7 mouse cellular contexts compared by ENCODE assay signal in the genomic region with DNA sequence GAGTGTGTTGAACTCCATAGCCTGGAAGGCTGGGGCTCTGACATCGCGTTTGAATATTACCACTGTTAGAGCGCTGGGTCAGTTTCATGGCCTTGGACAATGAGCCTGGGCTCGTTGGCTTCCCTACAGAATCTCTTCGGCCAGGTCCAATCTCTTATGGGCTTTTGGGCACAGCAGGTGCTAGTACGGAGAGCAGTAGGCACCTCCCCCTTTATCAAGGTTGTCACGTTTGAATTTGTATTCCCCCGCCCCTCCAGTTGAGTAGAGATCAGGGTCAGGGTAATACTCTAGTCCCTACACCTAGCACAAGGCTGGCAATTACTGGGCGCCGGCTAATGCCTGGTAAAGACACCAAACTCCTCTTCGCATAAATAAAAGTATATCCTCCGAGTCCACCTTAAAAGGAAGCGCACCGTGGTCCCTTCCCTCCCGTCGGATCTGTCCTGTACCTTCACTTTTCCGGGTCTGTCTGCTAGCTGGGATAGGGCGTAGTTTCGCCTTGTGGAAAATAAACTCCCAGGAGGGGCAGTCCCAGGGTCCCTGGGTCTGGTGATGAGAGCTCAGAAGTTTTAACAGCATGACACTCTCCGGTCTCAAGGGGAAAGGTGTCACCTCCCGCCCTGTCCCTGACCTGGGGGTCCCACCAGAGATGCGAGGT. TPM values are rescaled to one million over a fixed set of nuclear protein-coding genes. Genes with fewer than 3 reads are reported as not detected.
DNase-seq lines count a peak whose midpoint lies in the region; ATAC-seq and TF ChIP-seq lines count a peak whose summit lies in the region.

No protein-coding gene starts in this region.

- WGBS in lung, embryonic 15.5 days: under 1% methylated on average over 22 of the region's 22 CpGs
- WGBS in embryonic facial prominence, embryonic 13.5 days: 1% methylated on average over 22 of the region's 22 CpGs
- WGBS in hindbrain, postnatal 0 days: under 1% methylated on average over 22 of the region's 22 CpGs
- 1% methylated on average over 22 of the region's 22 CpGs for WGBS in midbrain, postnatal 0 days

- peaks cover 34% of the 10 kb centered on the region for H3K27me3 ChIP-seq in lung, embryonic 15.5 days
- H3K27me3 ChIP-seq in embryonic facial prominence, embryonic 13.5 days: peaks cover 39% of the 10 kb centered on the region
- no peaks in the 10 kb centered on the region for H3K27me3 ChIP-seq in hindbrain, postnatal 0 days (ENCODE audit: insufficient read depth, low read length)
- 0 out of 2 replicates have a peak, but pooled peaks cover 4% of the 10 kb centered on the region for H3K27me3 ChIP-seq in midbrain, postnatal 0 days (ENCODE audit: insufficient read depth, low read length)

- H3K4me3 ChIP-seq in lung, embryonic 15.5 days: peak overlapping the region; percentile 69
- H3K4me3 ChIP-seq in embryonic facial prominence, embryonic 13.5 days: peak overlapping the region; percentile 85
- peak overlapping the region; percentile 85 for H3K4me3 ChIP-seq in hindbrain, postnatal 0 days (ENCODE audit: low read length)
- peak overlapping the region; percentile 82 for H3K4me3 ChIP-seq in midbrain, postnatal 0 days (ENCODE audit: low read depth, low read length)

- no peak overlapping the region for H3K27ac ChIP-seq in lung, embryonic 15.5 days
- H3K27ac ChIP-seq in embryonic facial prominence, embryonic 13.5 days: peak overlapping the region; percentile 39; the same call in 1 of the 2 replicates
- no peak overlapping the region for H3K27ac ChIP-seq in hindbrain, postnatal 0 days
- H3K27ac ChIP-seq in midbrain, postnatal 0 days (ENCODE audit: low read depth, low read length): no peak overlapping the region

- H3K4me2 ChIP-seq in lung, embryonic 15.5 days: peak overlapping the region; percentile 87
- H3K4me2 ChIP-seq in embryonic facial prominence, embryonic 13.5 days: peak overlapping the region; percentile 85
- peak overlapping the region; percentile 95 for H3K4me2 ChIP-seq in hindbrain, postnatal 0 days (ENCODE audit: low read depth, low read length)
- H3K4me2 ChIP-seq in midbrain, postnatal 0 days (ENCODE audit: low read depth, low read length, poor library complexity, severe bottlenecking): peak overlapping the region; percentile 91

- H3K4me1 ChIP-seq in lung, embryonic 15.5 days: peaks cover 41% of the 10 kb centered on the region
- H3K4me1 ChIP-seq in embryonic facial prominence, embryonic 13.5 days: peaks cover 51% of the 10 kb centered on the region
- peaks cover 2% of the 10 kb centered on the region for H3K4me1 ChIP-seq in hindbrain, postnatal 0 days (ENCODE audit: insufficient read depth, low read length)
- peaks cover 10% of the 10 kb centered on the region; the same call in 1 of the 2 replicates for H3K4me1 ChIP-seq in midbrain, postnatal 0 days (ENCODE audit: insufficient read depth, low read length)

- peak overlapping the region; percentile 56 for H3K9ac ChIP-seq in lung, embryonic 15.5 days
- H3K9ac ChIP-seq in embryonic facial prominence, embryonic 13.5 days: peak overlapping the region; percentile 77
- peak overlapping the region; percentile 70 for H3K9ac ChIP-seq in hindbrain, postnatal 0 days (replicated peaks; ENCODE audit: low read length)
- H3K9ac ChIP-seq in midbrain, postnatal 0 days (replicated peaks; ENCODE audit: low read length, poor library complexity, severe bottlenecking): peak overlapping the region; percentile 64

- peak; percentile 20; the same call in 1 of the 2 replicates for ATAC-seq in lung, embryonic 15.5 days (ENCODE audit: borderline replicate concordance, extremely low read depth, low FRiP score, low TSS enrichment)
- ATAC-seq in embryonic facial prominence, embryonic 13.5 days (ENCODE audit: insufficient number of reproducible peaks, insufficient read depth, low FRiP score, low TSS enrichment, low read depth): peak; percentile 10; the same call in 1 of the 2 replicates
- ATAC-seq in hindbrain, postnatal 0 days: peak; percentile 25
- peak; percentile 3; the same call in 1 of the 2 replicates for ATAC-seq in midbrain, postnatal 0 days (ENCODE audit: low FRiP score)

- DNase-seq in lung, postnatal 36 days: no peak
- DNase-seq in hindbrain, postnatal 0 days (ENCODE audit: low spot score): no peak
- no peak for DNase-seq in midbrain, postnatal 0 days (ENCODE audit: low spot score)
- no peak for DNase-seq in thymus, postnatal 4 days
- no peak for DNase-seq in gastrocnemius, postnatal 25 days

- no peaks in the 10 kb centered on the region for H3K36me3 ChIP-seq in lung, embryonic 15.5 days
- peaks cover 5% of the 10 kb centered on the region; the same call in 1 of the 2 replicates for H3K36me3 ChIP-seq in embryonic facial prominence, embryonic 13.5 days
- H3K36me3 ChIP-seq in hindbrain, postnatal 0 days (ENCODE audit: insufficient read depth, low read length): no peaks in the 10 kb centered on the region
- H3K36me3 ChIP-seq in midbrain, postnatal 0 days (ENCODE audit: insufficient read depth, low read length): no peaks in the 10 kb centered on the region

- no peak for TF ChIP-seq CTCF in hindbrain, postnatal 0 days (IDR thresholded peaks at IDR 0.05; ENCODE audit: low read depth)
- no peak for TF ChIP-seq CTCF in midbrain, postnatal 0 days (IDR thresholded peaks at IDR 0.05)

- H3K9me3 ChIP-seq in lung, embryonic 15.5 days: no peaks in the 10 kb centered on the region
- no peaks in the 10 kb centered on the region for H3K9me3 ChIP-seq in embryonic facial prominence, embryonic 13.5 days
- H3K9me3 ChIP-seq in hindbrain, postnatal 0 days (ENCODE audit: low read length): no peaks in the 10 kb centered on the region
- no peaks in the 10 kb centered on the region for H3K9me3 ChIP-seq in midbrain, postnatal 0 days (ENCODE audit: low read length)

RNA-seq across cellular contexts. Expression of a gene that starts 1.2 kb away (rescaled TPM):
- polyA plus RNA-seq in lung, embryonic 15.5 days (2015; fragmentation: Nextera tagmentation; extraction: Ambion mirVana): 20.4 and 21.0 TPM in 2 replicates
- 20.8 and 24.5 TPM in 2 replicates for polyA plus RNA-seq in embryonic facial prominence, embryonic 13.5 days (2015; fragmentation: Nextera tagmentation; extraction: Ambion mirVana)
- total RNA-seq in hindbrain, postnatal 0 days (2014; rRNA removed): 31.3 and 39.2 TPM in 2 replicates
- polyA plus RNA-seq in hindbrain, postnatal 0 days (2015; fragmentation: Nextera tagmentation; extraction: Ambion mirVana): 13.5 and 13.6 TPM in 2 replicates
- total RNA-seq in midbrain, postnatal 0 days (2014; rRNA removed): 17.4 and 19.9 TPM in 2 replicates
- 10.8 and 12.1 TPM in 2 replicates for polyA plus RNA-seq in midbrain, postnatal 0 days (2015; fragmentation: Nextera tagmentation; extraction: Ambion mirVana)
- 1 to 10 TPM; 5.6 to 5.8 TPM for total RNA-seq in gastrocnemius, postnatal 25 days (2021)

RNA-seq across cellular contexts. Expression of a gene that starts 3.7 kb away (rescaled TPM):
- 1.8 and 3.3 TPM in 2 replicates for polyA plus RNA-seq in lung, embryonic 15.5 days (2015; fragmentation: Nextera tagmentation; extraction: Ambion mirVana)
- 6.0 and 7.1 TPM in 2 replicates for polyA plus RNA-seq in embryonic facial prominence, embryonic 13.5 days (2015; fragmentation: Nextera tagmentation; extraction: Ambion mirVana)
- 13.0 and 13.4 TPM in 2 replicates for total RNA-seq in hindbrain, postnatal 0 days (2014; rRNA removed)
- polyA plus RNA-seq in hindbrain, postnatal 0 days (2015; fragmentation: Nextera tagmentation; extraction: Ambion mirVana): 9.9 and 10.7 TPM in 2 replicates
- 15.4 and 18.5 TPM in 2 replicates for total RNA-seq in midbrain, postnatal 0 days (2014; rRNA removed)
- polyA plus RNA-seq in midbrain, postnatal 0 days (2015; fragmentation: Nextera tagmentation; extraction: Ambion mirVana): 16.2 and 17.5 TPM in 2 replicates
- 1 to 10 TPM in 1 of 2 experiments, under 1 TPM in 1; 1.00 to 1.7 TPM for total RNA-seq in gastrocnemius, postnatal 25 days (2021)

RNA-seq across cellular contexts. Expression of a gene that starts 11.2 kb away (rescaled TPM):
- polyA plus RNA-seq in lung, embryonic 15.5 days (2015; fragmentation: Nextera tagmentation; extraction: Ambion mirVana): 25.5 and 26.2 TPM in 2 replicates
- 28.7 and 30.4 TPM in 2 replicates for polyA plus RNA-seq in embryonic facial prominence, embryonic 13.5 days (2015; fragmentation: Nextera tagmentation; extraction: Ambion mirVana)
- total RNA-seq in hindbrain, postnatal 0 days (2014; rRNA removed): 11.0 and 17.6 TPM in 2 replicates
- polyA plus RNA-seq in hindbrain, postnatal 0 days (2015; fragmentation: Nextera tagmentation; extraction: Ambion mirVana): 11.7 and 15.7 TPM in 2 replicates
- 14.2 and 26.0 TPM in 2 replicates for total RNA-seq in midbrain, postnatal 0 days (2014; rRNA removed)
- 10.4 and 12.7 TPM in 2 replicates for polyA plus RNA-seq in midbrain, postnatal 0 days (2015; fragmentation: Nextera tagmentation; extraction: Ambion mirVana)
- total RNA-seq in gastrocnemius, postnatal 25 days (2021): 1 to 10 TPM; 2.8 to 3.3 TPM

RNA-seq across cellular contexts. Expression of a gene that starts 20.5 kb away (rescaled TPM):
- polyA plus RNA-seq in lung, embryonic 15.5 days (2015; fragmentation: Nextera tagmentation; extraction: Ambion mirVana): 20.1 and 21.7 TPM in 2 replicates
- polyA plus RNA-seq in embryonic facial prominence, embryonic 13.5 days (2015; fragmentation: Nextera tagmentation; extraction: Ambion mirVana): 8.2 and 9.7 TPM in 2 replicates
- total RNA-seq in hindbrain, postnatal 0 days (2014; rRNA removed): 8.5 and 12.9 TPM in 2 replicates
- 1.7 TPM in 2 replicates for polyA plus RNA-seq in hindbrain, postnatal 0 days (2015; fragmentation: Nextera tagmentation; extraction: Ambion mirVana)
- total RNA-seq in midbrain, postnatal 0 days (2014; rRNA removed): 7.1 and 8.0 TPM in 2 replicates
- 1.4 and 1.5 TPM in 2 replicates for polyA plus RNA-seq in midbrain, postnatal 0 days (2015; fragmentation: Nextera tagmentation; extraction: Ambion mirVana)
- 1 to 10 TPM; 5.7 to 5.9 TPM for total RNA-seq in gastrocnemius, postnatal 25 days (2021)
